Mouse (Mus musculus): ENCODE data around the gene Cfap73. TPM values are rescaled to one million over a fixed set of nuclear protein-coding genes. Genes with fewer than 3 reads are reported as not detected.
A peak's percentile ranks its signal among the peaks of the same experiment; 100 is the strongest.

Gene Cfap73
- polyA plus RNA-seq, 1 experiment from 2014 or later = 0.71 TPM

- Histone ChIP-seq H3K9me3 (no peaks in the 10 kb centered on the region), H3K36me3 (no peaks in the 10 kb centered on the region), H3K27me3 (peaks cover 23% of the 10 kb centered on the region), H3K4me1 (replicated peaks) (peaks cover 10% of the 10 kb centered on the region), H3K27ac (replicated peaks) (no peak overlapping the region), H3K9ac (no peak overlapping the region), H3K4me3 (no peak overlapping the region), H3K4me2 (no peak overlapping the region)
- 89% methylated on average over 3 of the region's 3 CpGs for WGBS
- ATAC-seq (ENCODE audit: low FRiP score, low read depth) = no peak
Measured at GRCm38 (mm10) chr5:120644227-120644626, 10.2 kb upstream of the Cfap73 start.

DNA sequence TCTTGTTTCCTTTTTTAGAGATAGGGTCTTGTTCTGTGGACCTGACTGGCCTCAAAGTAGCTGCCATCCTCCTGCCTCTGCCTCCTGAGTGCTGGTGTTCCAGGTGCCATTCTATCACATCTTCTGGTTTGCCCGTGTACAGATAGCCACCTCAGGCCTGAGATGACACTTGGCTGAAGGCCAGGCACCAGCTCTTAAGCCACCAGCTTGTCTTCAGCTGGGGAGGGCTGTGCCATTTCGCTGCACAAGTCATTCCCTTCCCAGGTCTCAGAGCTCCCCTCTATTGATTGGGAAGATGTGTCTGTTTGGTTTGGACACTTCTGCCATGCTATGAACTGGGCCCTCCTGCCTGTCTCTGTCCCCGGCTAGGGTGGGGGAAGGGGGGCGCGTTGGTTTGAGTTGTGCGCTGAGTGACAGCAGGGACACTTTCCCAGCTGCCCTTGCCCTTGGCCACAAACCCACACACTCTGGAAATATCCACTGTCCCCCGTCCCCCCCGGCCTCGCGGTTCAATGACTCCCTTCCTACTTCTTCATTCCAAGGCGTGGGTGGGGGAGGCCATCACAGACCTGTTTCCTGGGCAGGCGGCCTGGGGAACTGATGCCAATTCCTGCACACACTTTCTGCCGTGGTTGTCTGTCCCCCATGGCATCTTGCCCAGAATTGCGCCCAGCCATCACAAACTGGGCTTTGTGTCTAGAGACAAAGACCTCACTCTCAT lies 9.5 kb upstream of the Cfap73 start:
- no peaks in the 10 kb centered on the region for H3K9me3 ChIP-seq
- H3K27ac ChIP-seq (replicated peaks) = no peak overlapping the region
- no peak overlapping the region for H3K4me2 ChIP-seq
- H3K4me1 ChIP-seq (replicated peaks) = peaks cover 3% of the 10 kb centered on the region
- H3K4me3 ChIP-seq = no peak overlapping the region
- peak; percentile 56; the same call in 1 of the 2 replicates for ATAC-seq (ENCODE audit: low FRiP score, low read depth)
- H3K36me3 ChIP-seq = no peaks in the 10 kb centered on the region
- 68% methylated on average over 14 of the region's 14 CpGs for WGBS
- H3K27me3 ChIP-seq = peaks cover 16% of the 10 kb centered on the region
- no peak overlapping the region for H3K9ac ChIP-seq

DNA sequence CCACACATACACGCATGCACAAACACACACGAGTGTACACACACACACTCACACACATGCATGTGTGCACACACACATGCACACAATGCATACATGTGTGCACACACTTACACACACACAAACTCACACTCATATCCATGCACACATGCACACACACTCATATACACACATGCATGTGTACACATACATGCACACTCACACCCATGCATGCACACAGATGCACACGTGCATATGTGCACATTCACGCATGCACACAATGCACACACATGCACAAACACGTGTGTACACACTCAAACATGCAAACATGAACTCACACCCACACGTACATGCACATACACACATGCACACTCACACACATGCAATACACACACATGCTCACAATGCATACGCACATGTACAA lies 6.1 kb upstream of the Cfap73 start:
- H3K4me2 ChIP-seq = no peak overlapping the region
- H3K9ac ChIP-seq = no peak overlapping the region
- H3K4me1 ChIP-seq (replicated peaks) = no peaks in the 10 kb centered on the region
- H3K27ac ChIP-seq (replicated peaks) = no peak overlapping the region
- no peaks in the 10 kb centered on the region for H3K36me3 ChIP-seq
- 94% methylated on average over 7 of the region's 7 CpGs for WGBS
- H3K27me3 ChIP-seq = no peaks in the 10 kb centered on the region
- no peak overlapping the region for H3K4me3 ChIP-seq
- ATAC-seq (ENCODE audit: low FRiP score, low read depth) = no peak
- no peaks in the 10 kb centered on the region for H3K9me3 ChIP-seq

DNA sequence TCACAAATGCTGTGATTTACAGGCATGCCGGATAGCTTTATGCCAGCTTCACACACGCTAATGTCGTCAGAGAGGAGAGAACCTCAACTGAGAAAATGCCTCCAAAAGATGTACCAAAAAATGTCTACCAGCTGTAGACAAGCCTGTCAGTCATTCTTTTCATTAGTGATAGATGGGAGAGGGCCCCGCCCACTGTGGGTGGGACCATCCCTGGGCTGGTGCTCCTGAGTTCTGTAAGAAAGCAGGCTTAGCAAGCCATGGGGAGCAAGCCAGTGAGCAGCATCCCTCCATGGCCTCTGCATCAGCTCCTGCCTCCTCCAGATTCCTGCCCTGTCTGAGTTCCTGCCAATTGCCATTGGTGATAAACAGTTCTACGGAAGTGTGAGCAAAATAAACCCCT lies 1.6 kb upstream of the Cfap73 start:
- H3K4me1 ChIP-seq (replicated peaks) = peaks cover 7% of the 10 kb centered on the region; the same call in 1 of the 2 replicates
- ATAC-seq (ENCODE audit: low FRiP score, low read depth) = no peak
- no peak overlapping the region for H3K9ac ChIP-seq
- no peak overlapping the region for H3K4me2 ChIP-seq
- no peak overlapping the region for H3K27ac ChIP-seq (replicated peaks)
- WGBS = 85% methylated on average over 5 of the region's 5 CpGs
- H3K27me3 ChIP-seq = peaks cover under 1% of the 10 kb centered on the region; the same call in 1 of the 2 replicates
- H3K9me3 ChIP-seq = no peaks in the 10 kb centered on the region
- no peaks in the 10 kb centered on the region for H3K36me3 ChIP-seq
- H3K4me3 ChIP-seq = no peak overlapping the region

DNA sequence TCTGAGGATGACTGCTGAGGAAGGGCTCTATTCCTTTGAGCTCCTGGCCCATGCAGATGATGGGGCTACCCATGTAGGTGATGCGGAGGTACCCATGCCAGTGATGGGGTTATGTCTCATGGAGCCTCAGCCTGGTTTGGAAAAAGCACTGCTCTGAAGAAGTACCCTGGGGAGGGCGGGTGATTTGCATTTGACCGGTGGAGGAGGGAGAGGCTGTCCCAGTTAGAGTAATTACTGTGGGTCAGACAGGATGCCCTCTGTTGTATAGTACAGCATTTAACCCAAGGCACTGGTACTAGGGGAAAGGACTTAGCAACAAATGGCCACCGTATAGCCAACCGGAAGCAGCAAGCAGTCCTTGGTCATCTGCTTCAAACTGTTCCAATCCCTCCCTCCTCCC lies 825 bp upstream of the Cfap73 start:
- WGBS = 38% methylated on average over 5 of the region's 5 CpGs
- no peak for ATAC-seq (ENCODE audit: low FRiP score, low read depth)
- no peaks in the 10 kb centered on the region for H3K9me3 ChIP-seq
- H3K27ac ChIP-seq (replicated peaks) = no peak overlapping the region
- H3K4me3 ChIP-seq = no peak overlapping the region
- H3K4me1 ChIP-seq (replicated peaks) = peaks cover 7% of the 10 kb centered on the region; the same call in 1 of the 2 replicates
- H3K4me2 ChIP-seq = no peak overlapping the region
- peaks cover 8% of the 10 kb centered on the region for H3K27me3 ChIP-seq
- H3K9ac ChIP-seq = no peak overlapping the region
- no peaks in the 10 kb centered on the region for H3K36me3 ChIP-seq

- Histone ChIP-seq H3K4me1 (replicated peaks) (peaks cover 7% of the 10 kb centered on the region; the same call in 1 of the 2 replicates), H3K9ac (no peak overlapping the region), H3K36me3 (peaks cover 11% of the 10 kb centered on the region), H3K4me3 (no peak overlapping the region), H3K27me3 (peaks cover 9% of the 10 kb centered on the region), H3K27ac (replicated peaks) (no peak overlapping the region), H3K4me2 (no peak overlapping the region), H3K9me3 (no peaks in the 10 kb centered on the region)
- ATAC-seq (ENCODE audit: low FRiP score, low read depth) = no peak
- 90% methylated on average over 5 of the region's 5 CpGs for WGBS
Measured at GRCm38 (mm10) chr5:120631892-120632291, 2.1 kb downstream of the Cfap73 start.

GRCm38 (mm10) chr5:120631128-120631527 lies 2.9 kb downstream of the Cfap73 start:
- no peak for ATAC-seq (ENCODE audit: low FRiP score, low read depth)
- WGBS = 9% methylated on average over 29 of the region's 29 CpGs
- no peaks in the 10 kb centered on the region for H3K9me3 ChIP-seq
- no peak overlapping the region for H3K9ac ChIP-seq
- H3K4me3 ChIP-seq = no peak overlapping the region; the same call in 1 of the 2 replicates
- peaks cover 9% of the 10 kb centered on the region for H3K27me3 ChIP-seq
- H3K4me1 ChIP-seq (replicated peaks) = peaks cover 7% of the 10 kb centered on the region; the same call in 1 of the 2 replicates
- peak overlapping the region; percentile 46 for H3K4me2 ChIP-seq
- peaks cover 17% of the 10 kb centered on the region for H3K36me3 ChIP-seq
- H3K27ac ChIP-seq (replicated peaks) = no peak overlapping the region

GRCm38 (mm10) chr5:120628624-120629023 lies 5.4 kb downstream of the Cfap73 start:
- H3K4me1 ChIP-seq (replicated peaks) = peaks cover 7% of the 10 kb centered on the region; the same call in 1 of the 2 replicates
- H3K36me3 ChIP-seq = peaks cover 37% of the 10 kb centered on the region
- WGBS = 58% methylated on average over 7 of the region's 7 CpGs
- H3K4me3 ChIP-seq = no peak overlapping the region
- H3K27me3 ChIP-seq = peaks cover 9% of the 10 kb centered on the region
- H3K27ac ChIP-seq (replicated peaks) = no peak overlapping the region
- no peak overlapping the region for H3K9ac ChIP-seq
- no peak for ATAC-seq (ENCODE audit: low FRiP score, low read depth)
- no peaks in the 10 kb centered on the region for H3K9me3 ChIP-seq
- no peak overlapping the region for H3K4me2 ChIP-seq

DNA sequence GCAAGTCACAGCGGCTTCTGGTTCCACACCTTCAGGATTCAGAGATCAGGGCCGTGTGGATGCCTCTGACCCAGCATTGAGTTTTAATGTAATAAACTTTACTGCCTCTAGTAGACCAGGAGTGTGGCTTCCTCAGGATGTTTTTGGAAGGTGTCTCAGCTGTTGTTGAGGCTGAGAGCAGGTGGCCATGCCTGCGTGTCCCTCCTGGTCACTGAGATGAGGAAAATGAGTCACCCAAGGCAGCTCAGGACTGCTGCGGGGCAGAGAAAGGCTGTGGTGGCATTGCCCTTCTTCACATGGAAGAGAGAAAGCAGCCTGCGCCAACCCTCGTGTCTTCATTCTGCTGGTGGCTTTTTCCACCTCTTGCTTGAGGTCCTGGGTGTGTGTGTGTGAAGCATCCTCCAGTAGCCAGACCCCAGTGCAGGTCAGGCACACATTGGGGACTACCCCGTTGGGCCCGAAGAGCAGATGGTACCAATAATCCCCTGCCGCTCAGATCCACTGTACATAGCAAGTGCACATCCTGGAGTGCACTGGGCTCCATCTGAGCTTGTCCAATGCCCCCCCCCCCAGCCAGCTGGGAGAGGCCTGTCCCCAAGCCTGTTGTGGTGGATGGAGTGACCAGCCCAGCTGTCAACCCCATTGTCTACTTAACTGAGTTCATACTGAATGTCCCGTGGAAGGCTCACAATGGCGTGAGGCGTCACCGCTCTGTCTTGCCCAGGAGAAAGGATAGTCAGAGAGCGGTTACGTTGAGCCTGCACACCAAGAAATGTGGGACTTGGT lies 6.3 kb downstream of the Cfap73 start:
- peaks cover 9% of the 10 kb centered on the region for H3K27me3 ChIP-seq
- H3K36me3 ChIP-seq = peaks cover 45% of the 10 kb centered on the region
- no peak overlapping the region for H3K27ac ChIP-seq (replicated peaks)
- no peak overlapping the region for H3K4me2 ChIP-seq
- no peak overlapping the region for H3K9ac ChIP-seq
- H3K4me1 ChIP-seq (replicated peaks) = peaks cover 7% of the 10 kb centered on the region; the same call in 1 of the 2 replicates
- ATAC-seq (ENCODE audit: low FRiP score, low read depth) = no peak
- H3K4me3 ChIP-seq = no peak overlapping the region
- no peaks in the 10 kb centered on the region for H3K9me3 ChIP-seq
- 68% methylated on average over 15 of the region's 15 CpGs for WGBS

GRCm38 (mm10) chr5:120626399-120626798 lies 7.6 kb downstream of the Cfap73 start:
- peaks cover 49% of the 10 kb centered on the region for H3K36me3 ChIP-seq
- WGBS = 34% methylated on average over 17 of the region's 19 CpGs

GRCm38 (mm10) chr5:120624427-120624826 lies 9.6 kb downstream of the Cfap73 start:
- H3K9me3 ChIP-seq = no peaks in the 10 kb centered on the region
- 84% methylated on average over 10 of the region's 10 CpGs for WGBS
- H3K9ac ChIP-seq = no peak overlapping the region
- H3K4me3 ChIP-seq = no peak overlapping the region
- H3K4me2 ChIP-seq = no peak overlapping the region
- no peaks in the 10 kb centered on the region for H3K27me3 ChIP-seq
- peaks cover 3% of the 10 kb centered on the region; the same call in 1 of the 2 replicates for H3K4me1 ChIP-seq (replicated peaks)
- H3K36me3 ChIP-seq = peaks cover 59% of the 10 kb centered on the region
- H3K27ac ChIP-seq (replicated peaks) = no peak overlapping the region
- no peak for ATAC-seq (ENCODE audit: low FRiP score, low read depth)

More at GRCm38 (mm10) chr5:120626399-120626798, 7.6 kb downstream of the Cfap73 start:
- H3K27me3 ChIP-seq = peaks cover 9% of the 10 kb centered on the region
- peaks cover 6% of the 10 kb centered on the region for H3K4me1 ChIP-seq (replicated peaks)
- no peak overlapping the region for H3K9ac ChIP-seq
- no peaks in the 10 kb centered on the region for H3K9me3 ChIP-seq
- no peak overlapping the region for H3K4me3 ChIP-seq
- no peak overlapping the region for H3K27ac ChIP-seq (replicated peaks)
- ATAC-seq (ENCODE audit: low FRiP score, low read depth) = no peak
- H3K4me2 ChIP-seq = no peak overlapping the region

- H3K9me3 ChIP-seq = no peaks in the 10 kb centered on the region
- H3K27me3 ChIP-seq = no peaks in the 10 kb centered on the region
- ATAC-seq (ENCODE audit: low FRiP score, low read depth) = no peak
- H3K4me2 ChIP-seq = no peak overlapping the region
- peaks cover 3% of the 10 kb centered on the region; the same call in 1 of the 2 replicates for H3K4me1 ChIP-seq (replicated peaks)
- WGBS = 66% methylated on average over 5 of the region's 5 CpGs
- H3K9ac ChIP-seq = no peak overlapping the region
- peak overlapping the region; percentile 38; the same call in 1 of the 2 replicates for H3K27ac ChIP-seq (replicated peaks)
- H3K36me3 ChIP-seq = peaks cover 73% of the 10 kb centered on the region
- H3K4me3 ChIP-seq = no peak overlapping the region
Measured at GRCm38 (mm10) chr5:120622198-120622851, 11.7 kb downstream of the Cfap73 start.

All from hindbrain, embryonic 15.5 days (tissue).